Mouse (Mus musculus): Measurements from ENCODE around the gene Serpina10. TPM values are rescaled to one million over a fixed set of nuclear protein-coding genes. Genes with fewer than 3 reads are reported as not detected.

The Serpina10 gene
- polyA plus RNA-seq, 2 experiments = not detected

- Histone ChIP-seq H3K4me3 (replicated peaks; ENCODE audit: low read length) (no peak overlapping the region), H3K9ac (ENCODE audit: low read depth, low read length, severe bottlenecking) (no peak overlapping the region), H3K27ac (replicated peaks; ENCODE audit: low read depth, low read length) (no peak overlapping the region), H3K9me3 (ENCODE audit: control insufficient read depth, low read length) (no peaks in the 10 kb centered on the region), H3K4me1 (ENCODE audit: control insufficient read depth, insufficient read depth, low read length) (no peaks in the 10 kb centered on the region), H3K4me2 (replicated peaks; ENCODE audit: low read depth, low read length, severe bottlenecking) (no peak overlapping the region), H3K36me3 (ENCODE audit: control insufficient read depth, insufficient read depth, low read length) (no peaks in the 10 kb centered on the region), H3K27me3 (ENCODE audit: control insufficient read depth, insufficient read depth, low read length) (no peaks in the 10 kb centered on the region)
- WGBS = 77% methylated on average over 3 of the region's 3 CpGs
- DNase-seq (ENCODE audit: low spot score) = no peak
- TF ChIP-seq POLR2A (IDR thresholded peaks at IDR 0.05; ENCODE audit: borderline replicate concordance, extremely low read depth, insufficient read depth, insufficient read length) = no peak
- ATAC-seq (ENCODE audit: low FRiP score, low read depth) = no peak
These were observed 12.6 kb upstream of the Serpina10 start for GRCm38 (mm10) chr12:103643818-103644217.

GRCm38 (mm10) chr12:103643336-103643735 lies 12.1 kb upstream of the Serpina10 start:
- Histone ChIP-seq H3K9me3 (ENCODE audit: control insufficient read depth, low read length) (no peaks in the 10 kb centered on the region), H3K4me2 (replicated peaks; ENCODE audit: low read depth, low read length, severe bottlenecking) (no peak overlapping the region), H3K36me3 (ENCODE audit: control insufficient read depth, insufficient read depth, low read length) (no peaks in the 10 kb centered on the region), H3K4me3 (replicated peaks; ENCODE audit: low read length) (no peak overlapping the region), H3K27me3 (ENCODE audit: control insufficient read depth, insufficient read depth, low read length) (no peaks in the 10 kb centered on the region), H3K27ac (replicated peaks; ENCODE audit: low read depth, low read length) (no peak overlapping the region), H3K4me1 (ENCODE audit: control insufficient read depth, insufficient read depth, low read length) (no peaks in the 10 kb centered on the region), H3K9ac (ENCODE audit: low read depth, low read length, severe bottlenecking) (no peak overlapping the region)
- 2% methylated on average over 2 of the region's 2 CpGs for WGBS
- ATAC-seq (ENCODE audit: low FRiP score, low read depth) (no peak), DNase-seq (ENCODE audit: low spot score) (peak; percentile 21)
- no peak for TF ChIP-seq POLR2A (IDR thresholded peaks at IDR 0.05; ENCODE audit: borderline replicate concordance, extremely low read depth, insufficient read depth, insufficient read length)

- Histone ChIP-seq H3K27me3 (ENCODE audit: control insufficient read depth, insufficient read depth, low read length) (no peaks in the 10 kb centered on the region), H3K9me3 (ENCODE audit: control insufficient read depth, low read length) (no peaks in the 10 kb centered on the region), H3K4me1 (ENCODE audit: control insufficient read depth, insufficient read depth, low read length) (no peaks in the 10 kb centered on the region), H3K27ac (replicated peaks; ENCODE audit: low read depth, low read length) (no peak overlapping the region), H3K4me2 (replicated peaks; ENCODE audit: low read depth, low read length, severe bottlenecking) (no peak overlapping the region), H3K9ac (ENCODE audit: low read depth, low read length, severe bottlenecking) (no peak overlapping the region), H3K36me3 (ENCODE audit: control insufficient read depth, insufficient read depth, low read length) (no peaks in the 10 kb centered on the region), H3K4me3 (replicated peaks; ENCODE audit: low read length) (no peak overlapping the region)
- TF ChIP-seq POLR2A (IDR thresholded peaks at IDR 0.05; ENCODE audit: borderline replicate concordance, extremely low read depth, insufficient read depth, insufficient read length) = no peak
- DNase-seq (ENCODE audit: low spot score) (no peak), ATAC-seq (ENCODE audit: low FRiP score, low read depth) (no peak)
- 78% methylated on average over 2 of the region's 2 CpGs for WGBS
These were observed 4.6 kb upstream of the Serpina10 start for GRCm38 (mm10) chr12:103635846-103636245.

- H3K9me3 ChIP-seq (ENCODE audit: control insufficient read depth, low read length) = no peaks in the 10 kb centered on the region
- no peak overlapping the region for H3K27ac ChIP-seq (replicated peaks; ENCODE audit: low read depth, low read length)
- ATAC-seq (ENCODE audit: low FRiP score, low read depth) (no peak), DNase-seq (ENCODE audit: low spot score) (no peak)
- no peaks in the 10 kb centered on the region for H3K4me1 ChIP-seq (ENCODE audit: control insufficient read depth, insufficient read depth, low read length)
- H3K36me3 ChIP-seq (ENCODE audit: control insufficient read depth, insufficient read depth, low read length) = no peaks in the 10 kb centered on the region
- no peaks in the 10 kb centered on the region for H3K27me3 ChIP-seq (ENCODE audit: control insufficient read depth, insufficient read depth, low read length)
- TF ChIP-seq POLR2A (IDR thresholded peaks at IDR 0.05; ENCODE audit: borderline replicate concordance, extremely low read depth, insufficient read depth, insufficient read length) = no peak
- 81% methylated on average over 2 of the region's 2 CpGs for WGBS
- no peak overlapping the region for H3K9ac ChIP-seq (ENCODE audit: low read depth, low read length, severe bottlenecking)
- H3K4me2 ChIP-seq (replicated peaks; ENCODE audit: low read depth, low read length, severe bottlenecking) = no peak overlapping the region
- H3K4me3 ChIP-seq (replicated peaks; ENCODE audit: low read length) = no peak overlapping the region
These were observed 3.2 kb upstream of the Serpina10 start for GRCm38 (mm10) chr12:103634430-103634829.

GRCm38 (mm10) chr12:103616860-103617261 lies 14.4 kb downstream of the Serpina10 start:
- Histone ChIP-seq H3K9ac (ENCODE audit: low read depth, low read length, severe bottlenecking) (no peak overlapping the region), H3K4me3 (replicated peaks; ENCODE audit: low read length) (no peak overlapping the region), H3K36me3 (ENCODE audit: control insufficient read depth, insufficient read depth, low read length) (no peaks in the 10 kb centered on the region), H3K27me3 (ENCODE audit: control insufficient read depth, insufficient read depth, low read length) (no peaks in the 10 kb centered on the region), H3K27ac (replicated peaks; ENCODE audit: low read depth, low read length) (no peak overlapping the region), H3K4me2 (replicated peaks; ENCODE audit: low read depth, low read length, severe bottlenecking) (no peak overlapping the region), H3K9me3 (ENCODE audit: control insufficient read depth, low read length) (no peaks in the 10 kb centered on the region), H3K4me1 (ENCODE audit: control insufficient read depth, insufficient read depth, low read length) (no peaks in the 10 kb centered on the region)
- ATAC-seq (ENCODE audit: low FRiP score, low read depth) (no peak), DNase-seq (ENCODE audit: low spot score) (no peak)
- TF ChIP-seq POLR2A (IDR thresholded peaks at IDR 0.05; ENCODE audit: borderline replicate concordance, extremely low read depth, insufficient read depth, insufficient read length) = no peak
- WGBS = 69% methylated on average over 10 of the region's 10 CpGs

- Histone ChIP-seq H3K9me3 (ENCODE audit: control insufficient read depth, low read length) (no peaks in the 10 kb centered on the region), H3K36me3 (ENCODE audit: control insufficient read depth, insufficient read depth, low read length) (no peaks in the 10 kb centered on the region), H3K27ac (replicated peaks; ENCODE audit: low read depth, low read length) (no peak overlapping the region), H3K9ac (ENCODE audit: low read depth, low read length, severe bottlenecking) (no peak overlapping the region), H3K4me1 (ENCODE audit: control insufficient read depth, insufficient read depth, low read length) (no peaks in the 10 kb centered on the region), H3K4me2 (replicated peaks; ENCODE audit: low read depth, low read length, severe bottlenecking) (no peak overlapping the region), H3K27me3 (ENCODE audit: control insufficient read depth, insufficient read depth, low read length) (no peaks in the 10 kb centered on the region), H3K4me3 (replicated peaks; ENCODE audit: low read length) (no peak overlapping the region)
- ATAC-seq (ENCODE audit: low FRiP score, low read depth) = no peak
- WGBS = 73% methylated on average over 4 of the region's 4 CpGs
- no peak for DNase-seq (ENCODE audit: low spot score)
- TF ChIP-seq POLR2A (IDR thresholded peaks at IDR 0.05; ENCODE audit: borderline replicate concordance, extremely low read depth, insufficient read depth, insufficient read length) = no peak
These were observed 15.5 kb downstream of the Serpina10 start for GRCm38 (mm10) chr12:103615734-103616133.

Measured in limb, embryonic 14.5 days (tissue).